In the genomic region with DNA sequence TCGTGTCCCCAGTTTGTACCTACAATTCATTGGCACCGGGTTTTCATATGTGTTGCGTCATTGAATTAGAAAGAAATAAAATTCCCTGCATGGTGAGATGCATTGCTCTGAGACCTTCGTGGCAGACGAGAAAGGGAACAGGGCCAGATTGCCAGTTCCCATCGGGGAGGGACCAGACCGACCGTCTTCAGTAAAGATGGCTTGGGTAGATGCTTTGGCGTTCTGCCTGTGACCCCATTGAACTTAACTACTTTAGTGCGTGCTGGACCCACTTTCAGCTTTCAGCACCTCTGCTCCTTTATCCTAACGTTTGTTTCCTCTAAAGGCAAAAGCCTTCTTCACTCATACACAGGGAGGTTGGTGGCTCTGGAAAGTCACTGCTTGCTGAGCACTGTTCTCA, we compare ENCODE assay signal across 27 mouse cellular contexts.
"Had no signal": no experiment of that assay in that cellular context is flagged by ENCODE, and none has a peak within 500 bp of the region (broad histone marks: within the 10 kb centered on the region; RNA-seq: fewer than 3 reads in every experiment).

No protein-coding gene starts in this region.

- H3K27me3 ChIP-seq: embryonic facial prominence, embryonic 12.5 days; embryonic facial prominence, embryonic 13.5 days; embryonic facial prominence, embryonic 15.5 days; forebrain, embryonic 12.5 days; forebrain, embryonic 13.5 days; forebrain, embryonic 15.5 days had no signal

- DNase-seq: cerebellum, adult 2 months; cerebellum, adult 8-10 months; cerebellum, adult 9-10 months; cerebellum, adult 9-11 months; cerebellum, postnatal 14 days; cerebellum, postnatal 25 days; cerebellum, postnatal 36 days; embryo, embryonic 11 days; forebrain, postnatal 0 days; gastrocnemius, adult 2 months; gastrocnemius, postnatal 10 days; gastrocnemius, postnatal 14 days; gastrocnemius, postnatal 25 days; gastrocnemius, postnatal 36 days; heart, adult 18-20 months; heart, adult 2 months had no signal

- H3K4me2 ChIP-seq: embryonic facial prominence, embryonic 12.5 days; embryonic facial prominence, embryonic 13.5 days; embryonic facial prominence, embryonic 15.5 days; forebrain, embryonic 12.5 days; forebrain, embryonic 13.5 days; forebrain, embryonic 15.5 days had no signal

- ATAC-seq: forebrain, embryonic 13.5 days; forebrain, embryonic 14.5 days; forebrain, embryonic 15.5 days; forebrain, embryonic 16.5 days; forebrain, postnatal 0 days had no signal

- H3K27ac ChIP-seq: embryonic facial prominence, embryonic 10.5 days; embryonic facial prominence, embryonic 12.5 days; embryonic facial prominence, embryonic 13.5 days; embryonic facial prominence, embryonic 15.5 days; forebrain, embryonic 10.5 days; forebrain, embryonic 12.5 days; forebrain, embryonic 13.5 days; forebrain, embryonic 15.5 days; gastrocnemius, adult 2 months; heart, adult 2 months had no signal

- H3K4me1 ChIP-seq: embryonic facial prominence, embryonic 10.5 days; embryonic facial prominence, embryonic 12.5 days; embryonic facial prominence, embryonic 13.5 days; embryonic facial prominence, embryonic 15.5 days; forebrain, embryonic 10.5 days; forebrain, embryonic 12.5 days; forebrain, embryonic 13.5 days; forebrain, embryonic 15.5 days had no signal

- H3K9ac ChIP-seq: embryonic facial prominence, embryonic 12.5 days; embryonic facial prominence, embryonic 13.5 days; embryonic facial prominence, embryonic 15.5 days; forebrain, embryonic 12.5 days; forebrain, embryonic 13.5 days; forebrain, embryonic 15.5 days; forebrain, postnatal 0 days had no signal

- H3K9me3 ChIP-seq: embryonic facial prominence, embryonic 10.5 days; embryonic facial prominence, embryonic 12.5 days; embryonic facial prominence, embryonic 13.5 days; embryonic facial prominence, embryonic 15.5 days; forebrain, embryonic 10.5 days; forebrain, embryonic 12.5 days; forebrain, embryonic 13.5 days; forebrain, embryonic 15.5 days had no signal

- H3K4me3 ChIP-seq: embryonic facial prominence, embryonic 10.5 days; embryonic facial prominence, embryonic 12.5 days; embryonic facial prominence, embryonic 13.5 days; embryonic facial prominence, embryonic 15.5 days; erythroblast, embryonic 14.5 days; forebrain, embryonic 10.5 days; forebrain, embryonic 12.5 days; forebrain, embryonic 13.5 days; forebrain, embryonic 15.5 days; gastrocnemius, adult 2 months; heart, adult 2 months had no signal

- H3K36me3 ChIP-seq: embryonic facial prominence, embryonic 10.5 days; embryonic facial prominence, embryonic 12.5 days; embryonic facial prominence, embryonic 13.5 days; embryonic facial prominence, embryonic 15.5 days; forebrain, embryonic 10.5 days; forebrain, embryonic 12.5 days; forebrain, embryonic 15.5 days had no signal
